ENCODE assay signal across 8 mouse cellular contexts in the genomic region with DNA sequence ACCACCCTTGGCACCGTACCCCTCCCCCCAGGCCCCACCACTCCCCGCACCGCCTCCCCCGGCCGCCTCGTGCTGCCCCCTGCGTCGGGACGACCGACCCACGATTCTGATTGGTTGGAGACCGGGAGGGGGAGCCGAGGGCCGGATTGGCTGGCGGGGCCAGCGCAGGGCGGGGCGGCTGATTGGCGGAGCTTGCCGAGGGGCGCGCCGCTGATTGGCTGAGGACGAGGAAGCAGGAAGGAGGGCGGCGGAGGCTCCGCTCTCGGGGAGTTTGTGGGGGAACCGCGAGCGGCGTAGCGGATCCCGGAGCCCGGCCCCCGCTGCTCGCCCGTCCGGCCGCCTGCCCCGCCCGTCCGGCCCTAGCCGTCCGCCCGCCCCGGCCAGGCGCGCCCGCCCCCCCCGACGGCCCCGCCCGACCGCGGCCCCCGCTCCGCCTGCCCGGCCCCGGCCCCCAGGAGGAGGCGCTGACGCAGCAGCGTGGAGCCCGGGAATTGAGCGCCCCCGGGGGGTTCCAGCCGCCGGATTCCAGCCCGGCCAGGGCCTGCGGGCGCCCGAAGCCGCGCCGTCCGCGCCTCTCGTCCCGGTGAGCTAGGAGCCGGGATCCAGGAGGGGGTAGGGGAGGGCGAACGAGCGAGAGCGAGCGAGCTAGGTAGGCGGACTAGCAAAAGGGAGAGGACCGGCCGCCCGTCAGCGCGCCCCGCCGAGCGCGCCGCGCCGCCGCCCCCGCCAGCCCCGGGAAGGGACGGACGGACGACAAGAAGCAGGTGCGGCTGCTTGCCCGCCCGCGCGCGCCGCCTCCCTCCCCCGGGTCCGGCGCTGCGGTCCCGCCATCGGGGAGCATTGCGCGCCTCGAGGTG. TPM values are rescaled to one million over a fixed set of nuclear protein-coding genes. Genes with fewer than 3 reads are reported as not detected.
DNase-seq lines count a peak whose midpoint lies in the region; ATAC-seq and TF ChIP-seq lines count a peak whose summit lies in the region.

No protein-coding gene starts in this region.

- no peaks in the 10 kb centered on the region for H3K9me3 ChIP-seq in embryonic facial prominence, embryonic 14.5 days (ENCODE audit: control insufficient read depth, low read length)
- H3K9me3 ChIP-seq in limb, embryonic 14.5 days (ENCODE audit: control insufficient read depth, low read length): no peaks in the 10 kb centered on the region
- no peaks in the 10 kb centered on the region for H3K9me3 ChIP-seq in midbrain, postnatal 0 days (ENCODE audit: low read length)

- H3K27ac ChIP-seq in embryonic facial prominence, embryonic 14.5 days (replicated peaks; ENCODE audit: low read depth, low read length): peak overlapping the region; percentile 72
- peak overlapping the region; percentile 89 for H3K27ac ChIP-seq in heart, adult 2 months
- peak overlapping the region; percentile 68; the same call in 1 of the 2 replicates for H3K27ac ChIP-seq in limb, embryonic 14.5 days (replicated peaks; ENCODE audit: low read depth, low read length)
- peak overlapping the region; percentile 78 for H3K27ac ChIP-seq in midbrain, postnatal 0 days (ENCODE audit: low read depth, low read length)

- peak overlapping the region; percentile 79 for H3K9ac ChIP-seq in embryonic facial prominence, embryonic 14.5 days (ENCODE audit: low read depth, low read length)
- H3K9ac ChIP-seq in heart, adult 2 months (ENCODE audit: low read depth, low read length): peak overlapping the region; percentile 94
- H3K9ac ChIP-seq in limb, embryonic 14.5 days (ENCODE audit: low read depth, low read length, severe bottlenecking): peak overlapping the region; percentile 75
- peak overlapping the region; percentile 92 for H3K9ac ChIP-seq in midbrain, postnatal 0 days (replicated peaks; ENCODE audit: low read length, poor library complexity, severe bottlenecking)

- peak overlapping the region; percentile 99 for H3K4me2 ChIP-seq in embryonic facial prominence, embryonic 14.5 days (ENCODE audit: low read depth, low read length)
- H3K4me2 ChIP-seq in limb, embryonic 14.5 days (replicated peaks; ENCODE audit: low read depth, low read length, severe bottlenecking): peak overlapping the region; percentile 99
- peak overlapping the region; percentile 95 for H3K4me2 ChIP-seq in midbrain, postnatal 0 days (ENCODE audit: low read depth, low read length, poor library complexity, severe bottlenecking)

- peaks cover 54% of the 10 kb centered on the region for H3K27me3 ChIP-seq in embryonic facial prominence, embryonic 14.5 days (replicated peaks; ENCODE audit: control insufficient read depth, insufficient read depth, low read length)
- H3K27me3 ChIP-seq in heart, adult 2 months (ENCODE audit: control insufficient read depth, insufficient read depth, low read length): peaks cover 2% of the 10 kb centered on the region; the same call in 1 of the 2 replicates
- peaks cover 44% of the 10 kb centered on the region for H3K27me3 ChIP-seq in limb, embryonic 14.5 days (ENCODE audit: control insufficient read depth, insufficient read depth, low read length)
- peaks cover 36% of the 10 kb centered on the region for H3K27me3 ChIP-seq in midbrain, postnatal 0 days (ENCODE audit: insufficient read depth, low read length)

- TF ChIP-seq CTCF in heart, adult 2 months (IDR thresholded peaks at IDR 0.05): no peak
- peak; percentile 37 for TF ChIP-seq CTCF in midbrain, postnatal 0 days (IDR thresholded peaks at IDR 0.05)

- 0 out of 2 replicates have a peak, but pooled peaks cover 4% of the 10 kb centered on the region for H3K79me2 ChIP-seq in heart, adult 2 months (replicated peaks; ENCODE audit: control insufficient read depth, insufficient read depth, low read length)

- intact Hi-C loops in heart, adult 2 months (cut with DNase I): loop anchor here (2.0 kb wide), 1 partner anchor 71 kb away; no protein-coding TSS in a partner anchor

- no peaks in the 10 kb centered on the region for H3K36me3 ChIP-seq in embryonic facial prominence, embryonic 14.5 days (ENCODE audit: control insufficient read depth, insufficient read depth, low read length)
- H3K36me3 ChIP-seq in heart, adult 2 months (ENCODE audit: control insufficient read depth, insufficient read depth, low read length): no peaks in the 10 kb centered on the region
- no peaks in the 10 kb centered on the region for H3K36me3 ChIP-seq in limb, embryonic 14.5 days (ENCODE audit: control insufficient read depth, insufficient read depth, low read length)
- no peaks in the 10 kb centered on the region for H3K36me3 ChIP-seq in midbrain, postnatal 0 days (ENCODE audit: insufficient read depth, low read length)

- H3K4me1 ChIP-seq in embryonic facial prominence, embryonic 14.5 days (ENCODE audit: control insufficient read depth, insufficient read depth, low read length): peaks cover 31% of the 10 kb centered on the region
- H3K4me1 ChIP-seq in heart, adult 2 months (ENCODE audit: control insufficient read depth, insufficient read depth, low read length): peaks cover 16% of the 10 kb centered on the region
- H3K4me1 ChIP-seq in limb, embryonic 14.5 days (ENCODE audit: control insufficient read depth, insufficient read depth, low read length): peaks cover 37% of the 10 kb centered on the region
- peaks cover 31% of the 10 kb centered on the region for H3K4me1 ChIP-seq in midbrain, postnatal 0 days (ENCODE audit: insufficient read depth, low read length)

- DNase-seq in 3T3-L1 (ENCODE audit: low read depth, low spot score): peak; percentile 90
- peak; percentile 96 to 98 for DNase-seq in adrenal gland, postnatal 4 days (ENCODE audit: low spot score in 2 of 2)
- peak; percentile 97 for DNase-seq in embryonic facial prominence, embryonic 14.5 days (ENCODE audit: low spot score)
- peak; percentile 98 to 99 for DNase-seq in heart, adult 2 months
- peak; percentile 97 to 98 for DNase-seq in kidney, adult 8-10 months
- DNase-seq in limb, embryonic 14.5 days (ENCODE audit: low spot score): peak; percentile 95
- peak; percentile 96 for DNase-seq in midbrain, postnatal 0 days (ENCODE audit: low spot score)
- peak; percentile 96 for DNase-seq in spleen, postnatal 14 days (ENCODE audit: low spot score in 2 of 2)

- TF ChIP-seq POLR2A in heart, adult 2 months (IDR thresholded peaks at IDR 0.05; ENCODE audit: insufficient read depth, low read depth, low read length): peak; percentile 41; the same call in 1 of the 2 replicates
- TF ChIP-seq POLR2A in limb, embryonic 14.5 days (IDR thresholded peaks at IDR 0.05; ENCODE audit: borderline replicate concordance, extremely low read depth, insufficient read depth, insufficient read length): no peak

- WGBS in embryonic facial prominence, embryonic 14.5 days: 0% methylated on average over 5 of the region's 120 CpGs
- under 1% methylated on average over 105 of the region's 120 CpGs for WGBS in heart, adult 2 months
- WGBS in limb, embryonic 14.5 days: 2% methylated on average over 44 of the region's 120 CpGs
- WGBS in midbrain, postnatal 0 days: 0% methylated on average over 18 of the region's 120 CpGs

- peak; percentile 94 for ATAC-seq in embryonic facial prominence, embryonic 14.5 days (ENCODE audit: low read depth)
- ATAC-seq in limb, embryonic 14.5 days (ENCODE audit: low FRiP score, low read depth): peak; percentile 96
- peak; percentile 92 for ATAC-seq in midbrain, postnatal 0 days (ENCODE audit: low FRiP score)

- no peak for TF ChIP-seq EP300 in heart, adult 2 months (IDR thresholded peaks at IDR 0.05; ENCODE audit: insufficient read depth, low read depth, low read length)

- peak overlapping the region; percentile 91 for H3K4me3 ChIP-seq in embryonic facial prominence, embryonic 14.5 days (ENCODE audit: low read depth, low read length)
- peak overlapping the region; percentile 92 for H3K4me3 ChIP-seq in heart, adult 2 months
- H3K4me3 ChIP-seq in limb, embryonic 14.5 days (replicated peaks; ENCODE audit: low read length): peak overlapping the region; percentile 83
- H3K4me3 ChIP-seq in midbrain, postnatal 0 days (ENCODE audit: low read depth, low read length): peak overlapping the region; percentile 92

RNA-seq across cellular contexts. Expression of a gene that starts 1.2 kb away (rescaled TPM):
- 10 to 100 TPM; 51.5 to 54.1 TPM for total RNA-seq in adrenal gland, postnatal 4 days (2021)
- polyA plus RNA-seq in embryonic facial prominence, embryonic 14.5 days (2014; fragmentation: Nextera tagmentation; extraction: Ambion mirVana): 1.3 and 1.6 TPM in 2 replicates
- total RNA-seq in heart, adult 2 months (2021): 10 to 100 TPM; 14.8 to 20.1 TPM
- 9.5 and 9.9 TPM in 2 replicates for polyA plus RNA-seq in heart, adult 2 months (2012; rRNA removed)
- 14.1 and 16.5 TPM in 2 replicates for polyA plus RNA-seq in limb, embryonic 14.5 days (2012; rRNA removed)
- 1.5 and 1.8 TPM in 2 replicates for polyA plus RNA-seq in limb, embryonic 14.5 days (2014; fragmentation: Nextera tagmentation; extraction: Ambion mirVana)
- 22.0 and 28.6 TPM in 2 replicates for total RNA-seq in midbrain, postnatal 0 days (2014; rRNA removed)
- polyA plus RNA-seq in midbrain, postnatal 0 days (2015; fragmentation: Nextera tagmentation; extraction: Ambion mirVana): 6.1 and 6.6 TPM in 2 replicates

RNA-seq across cellular contexts. Expression of a gene that starts 24.9 kb away (rescaled TPM):
- total RNA-seq in adrenal gland, postnatal 4 days (2021): 10 to 100 TPM; 23.0 to 24.5 TPM
- 51.3 and 56.0 TPM in 2 replicates for polyA plus RNA-seq in embryonic facial prominence, embryonic 14.5 days (2014; fragmentation: Nextera tagmentation; extraction: Ambion mirVana)
- total RNA-seq in heart, adult 2 months (2021): 1 to 10 TPM; 7.8 to 8.2 TPM
- polyA plus RNA-seq in heart, adult 2 months (2012; rRNA removed): 9.5 and 10.4 TPM in 2 replicates
- polyA plus RNA-seq in limb, embryonic 14.5 days (2012; rRNA removed): 59.5 and 73.9 TPM in 2 replicates
- 56.6 and 65.3 TPM in 2 replicates for polyA plus RNA-seq in limb, embryonic 14.5 days (2014; fragmentation: Nextera tagmentation; extraction: Ambion mirVana)
- total RNA-seq in midbrain, postnatal 0 days (2014; rRNA removed): 4.9 TPM in 2 replicates
- 3.0 and 3.1 TPM in 2 replicates for polyA plus RNA-seq in midbrain, postnatal 0 days (2015; fragmentation: Nextera tagmentation; extraction: Ambion mirVana)

RNA-seq across cellular contexts. Expression of a gene that starts 39.6 kb away (rescaled TPM):
- total RNA-seq in adrenal gland, postnatal 4 days (2021): 100 to 1,000 TPM; 166 to 176 TPM
- 50.7 and 61.9 TPM in 2 replicates for polyA plus RNA-seq in embryonic facial prominence, embryonic 14.5 days (2014; fragmentation: Nextera tagmentation; extraction: Ambion mirVana)
- 100 to 1,000 TPM; 356 to 463 TPM for total RNA-seq in heart, adult 2 months (2021)
- polyA plus RNA-seq in heart, adult 2 months (2012; rRNA removed): 215 and 327 TPM in 2 replicates
- 100 and 112 TPM in 2 replicates for polyA plus RNA-seq in limb, embryonic 14.5 days (2012; rRNA removed)
- polyA plus RNA-seq in limb, embryonic 14.5 days (2014; fragmentation: Nextera tagmentation; extraction: Ambion mirVana): 58.1 and 72.7 TPM in 2 replicates
- total RNA-seq in midbrain, postnatal 0 days (2014; rRNA removed): 57.5 and 62.4 TPM in 2 replicates
- 50.7 and 54.9 TPM in 2 replicates for polyA plus RNA-seq in midbrain, postnatal 0 days (2015; fragmentation: Nextera tagmentation; extraction: Ambion mirVana)

Comparison
In these comparisons a context has a peak if more than half of its experiments do, and no peak if none do; other contexts are left out.
1. Peak in every context shown above with its lines: DNase-seq, ATAC-seq, H3K4me3 ChIP-seq and H3K27ac ChIP-seq.